ENCODE assay signal across 20 mouse cellular contexts in genomic region chr2:18108214-18108613, GRCm38 (mm10). TPM values are rescaled to one million over a fixed set of nuclear protein-coding genes. Genes with fewer than 3 reads are reported as not detected.
DNase-seq lines count a peak whose midpoint lies in the region; ATAC-seq and TF ChIP-seq lines count a peak whose summit lies in the region.
"Had no signal": no experiment of that assay in that cellular context is flagged by ENCODE, and none has a peak within 500 bp of the region (broad histone marks: within the 10 kb centered on the region; RNA-seq: fewer than 3 reads in every experiment).

No protein-coding gene starts in this region.

- DNase-seq in layer of hippocampus, adult 2 months (ENCODE audit: low spot score in 2 of 2), result no peak
- no peak for DNase-seq in layer of hippocampus, adult 11-12 months (ENCODE audit: low spot score)
- peak; percentile 48 for DNase-seq in 416B (ENCODE audit: low read depth)
- DNase-seq in ES-E14 (ENCODE audit: low read depth, low spot score), result no peak
- peak; percentile 8 to 19 for DNase-seq in kidney, postnatal 4 days
- DNase-seq in heart, postnatal 4 days, result no peak
- DNase-seq: adrenal gland, postnatal 36 days; cerebellum, adult 11-12 months; cerebellum, postnatal 14 days; embryo, embryonic 11 days; heart, postnatal 10 days; liver, embryonic 13.5 days; right cerebral cortex, postnatal 25 days; thymus, adult 2 months had no signal

- H3K9me3 ChIP-seq in ES-E14 (ENCODE audit: control insufficient read depth, insufficient read depth, low read depth, low read length), result no peaks in the 10 kb centered on the region
- H3K9me3 ChIP-seq in heart, embryonic 12.5 days (replicated peaks), result no peaks in the 10 kb centered on the region
- H3K9me3 ChIP-seq: hindbrain, embryonic 13.5 days; liver, embryonic 13.5 days; stomach, embryonic 15.5 days had no signal

- in situ Hi-C loops in ES-E14 (cut with MboI; ENCODE audit: low sequenced_read_pairs in 2 of 2, unreplicated experiment in 2 of 2), result no loop called here

- no peak overlapping the region for H3K4me2 ChIP-seq in heart, embryonic 12.5 days
- H3K4me2 ChIP-seq: hindbrain, embryonic 13.5 days; liver, embryonic 13.5 days; stomach, embryonic 15.5 days had no signal

- H3K27ac ChIP-seq in layer of hippocampus, adult 2 months, result no peak overlapping the region
- H3K27ac ChIP-seq in ES-E14 (ENCODE audit: insufficient read depth, low read depth, low read length, poor library complexity, severe bottlenecking), result no peak overlapping the region
- H3K27ac ChIP-seq in heart, embryonic 12.5 days (ENCODE audit: poor library complexity, severe bottlenecking), result no peak overlapping the region
- H3K27ac ChIP-seq: hindbrain, embryonic 13.5 days; liver, embryonic 13.5 days; stomach, embryonic 15.5 days had no signal

- 97% methylated on average over 3 of the region's 3 CpGs for WGBS in heart, embryonic 12.5 days

- H3K4me1 ChIP-seq in ES-E14 (ENCODE audit: control insufficient read depth in 2 of 2, insufficient read depth in 2 of 2, low read length in 2 of 2, poor library complexity in 1 of 2), result peaks cover 5 to 9% of the 10 kb centered on the region in 2 experiments; a peak in 3 of 4 replicates
- 0 out of 2 replicates have a peak, but pooled peaks cover 4% of the 10 kb centered on the region for H3K4me1 ChIP-seq in heart, embryonic 12.5 days (replicated peaks)
- H3K4me1 ChIP-seq: hindbrain, embryonic 13.5 days; stomach, embryonic 15.5 days had no signal

- H3K4me3 ChIP-seq in layer of hippocampus, adult 2 months, result no peak overlapping the region
- no peak overlapping the region for H3K4me3 ChIP-seq in ES-E14 (ENCODE audit: insufficient read depth in 1 of 2, low read depth in 1 of 2, low read length in 2 of 2, poor library complexity in 1 of 2, severe bottlenecking in 1 of 2)
- H3K4me3 ChIP-seq in heart, embryonic 12.5 days, result no peak overlapping the region
- H3K4me3 ChIP-seq: hindbrain, embryonic 13.5 days; liver, embryonic 13.5 days; stomach, embryonic 15.5 days had no signal

- no peak for ATAC-seq in heart, embryonic 12.5 days (ENCODE audit: insufficient number of reproducible peaks, low FRiP score)
- ATAC-seq: forebrain, embryonic 16.5 days; midbrain, embryonic 16.5 days had no signal

- H3K27me3 ChIP-seq in heart, embryonic 12.5 days (replicated peaks), result no peaks in the 10 kb centered on the region
- H3K27me3 ChIP-seq: hindbrain, embryonic 13.5 days; liver, embryonic 13.5 days; stomach, embryonic 15.5 days had no signal

- H3K36me3 ChIP-seq in ES-E14 (ENCODE audit: control insufficient read depth, insufficient read depth, low read length, poor library complexity, severe bottlenecking), result no peaks in the 10 kb centered on the region; the same call in none of the 2 replicates
- peaks cover 23% of the 10 kb centered on the region for H3K36me3 ChIP-seq in heart, embryonic 12.5 days
- H3K36me3 ChIP-seq: stomach, embryonic 15.5 days had no signal

- H3K9ac ChIP-seq in ES-E14 (ENCODE audit: insufficient read depth, low read depth, low read length, poor library complexity, severe bottlenecking), result peak overlapping the region; percentile 11; the same call in 1 of the 2 replicates
- no peak overlapping the region for H3K9ac ChIP-seq in heart, embryonic 12.5 days
- H3K9ac ChIP-seq: hindbrain, embryonic 13.5 days; liver, embryonic 13.5 days; stomach, embryonic 15.5 days had no signal

- peak; percentile 27 for TF ChIP-seq CTCF in layer of hippocampus, adult 2 months (conservative IDR thresholded peaks at IDR 0.05)

TF ChIP-seq in ES-E14, 5 proteins besides CTCF, POLR2A, EP300 and RAD21:
- TF ChIP-seq MAFK (IDR thresholded peaks at IDR 0.05; ENCODE audit: insufficient read depth, low read depth, low read length) (no peak), ZNF384 (IDR thresholded peaks at IDR 0.05; ENCODE audit: low read depth, low read length) (no peak), HCFC1 (IDR thresholded peaks at IDR 0.05; ENCODE audit: borderline replicate concordance, insufficient read depth, low read length) (no peak), CHD2 (IDR thresholded peaks at IDR 0.05; ENCODE audit: low read depth, low read length) (no peak), ZC3H11A (IDR thresholded peaks at IDR 0.05; ENCODE audit: borderline replicate concordance, low read depth, low read length) (no peak)

RNA-seq across cellular contexts. Expression of gene Mllt10, which starts 53.2 kb away (rescaled TPM):
- 10 to 100 TPM; 63.6 to 67.6 TPM for total RNA-seq in layer of hippocampus, adult 2 months (2021)
- 39.7 and 40.7 TPM in 2 replicates for total RNA-seq in ES-E14 (2012; rRNA removed)
- 36.3 and 37.1 TPM in 2 replicates for polyA plus RNA-seq in heart, embryonic 12.5 days (2016; fragmentation: Nextera tagmentation; extraction: Ambion mirVana)
- total RNA-seq in heart, postnatal 4 days (2021), result 10 to 100 TPM; 41.5 to 44.3 TPM

RNA-seq across cellular contexts. Expression of gene Skida1, which starts 59.4 kb away (rescaled TPM):
- 10 to 100 TPM; 16.8 to 16.9 TPM for total RNA-seq in layer of hippocampus, adult 2 months (2021)
- 0.63 and 2.6 TPM in 2 replicates for total RNA-seq in ES-E14 (2012; rRNA removed)
- polyA plus RNA-seq in heart, embryonic 12.5 days (2016; fragmentation: Nextera tagmentation; extraction: Ambion mirVana), result 7.7 and 8.8 TPM in 2 replicates
- 1 to 10 TPM; 6.3 to 7.2 TPM for total RNA-seq in heart, postnatal 4 days (2021)
- total RNA-seq: megakaryocyte-erythroid progenitor cell, adult 5-6 weeks had no signal

Comparison
In these comparisons a context has a peak if more than half of its experiments do, and no peak if none do; other contexts are left out.
1. DNase-seq: peak in 416B (single experiment) and kidney, postnatal 4 days (2 of 2); none in layer of hippocampus, adult 2 months (0 of 2), layer of hippocampus, adult 11-12 months (single experiment), ES-E14 (single experiment) and heart, postnatal 4 days (single experiment).